Mouse (Mus musculus) kidney, embryonic 16.5 days (tissue): Measurements from ENCODE around the gene Dcxr. TPM values are rescaled to one million over a fixed set of nuclear protein-coding genes. Genes with fewer than 3 reads are reported as not detected.
"Not testable (repeated sequence)": the region's sequence is repeated elsewhere in the genome, so short reads cannot be mapped to it uniquely, and the experiment has no call there.

ENCODE experiments used
- ATAC-seq: fragments of 200-750 bp; cut with Nextera tagmentation; 2 replicates; pipeline ENCODE4 v1.8.0; 2017; ENCODE audit warnings: moderate TSS enrichment; ENCODE audit not compliant: low FRiP score, low TSS enrichment
- H3K27ac ChIP-seq: fragments of 300-500 bp; sonication (generic); 2 replicates; pipeline ENCODE4 v1.5.1; 2014; ENCODE audit warnings: low read length
- H3K27me3 ChIP-seq: fragments of 300-500 bp; sonication (generic); 2 replicates; pipeline ENCODE4 v1.6.1; 2014; ENCODE audit warnings: low read length, control low read depth, mixed read lengths; ENCODE audit not compliant: insufficient read depth
- H3K36me3 ChIP-seq: fragments of 300-500 bp; sonication (generic); 2 replicates; pipeline ENCODE4 v1.6.1; 2014; ENCODE audit warnings: low read length, control low read depth, mixed read lengths; ENCODE audit not compliant: insufficient read depth
- H3K4me1 ChIP-seq: fragments of 300-500 bp; sonication (generic); 2 replicates; pipeline ENCODE4 v1.6.1; 2014; ENCODE audit warnings: low read length, control low read depth, mixed read lengths; ENCODE audit not compliant: insufficient read depth
- H3K4me2 ChIP-seq: fragments of 300-500 bp; sonication (generic); replicated peaks from 2 replicates; pipeline ENCODE4 v1.6.1; 2014; ENCODE audit warnings: low read depth, low read length
- H3K4me3 ChIP-seq: fragments of 300-500 bp; sonication (generic); 2 replicates; pipeline ENCODE4 v1.5.1; 2014; ENCODE audit warnings: mild to moderate bottlenecking, low read length
- H3K9ac ChIP-seq: fragments of 300-500 bp; sonication (generic); replicated peaks from 2 replicates; pipeline ENCODE4 v1.6.1; 2014; ENCODE audit warnings: low read length
- H3K9me3 ChIP-seq: fragments of 300-500 bp; sonication (generic); 2 replicates; pipeline ENCODE4 v1.6.1; 2016; ENCODE audit warnings: low read length, control low read depth
- WGBS: fragments of 180-500 bp; shearing (Covaris S2); extraction: QIAGEN DNeasy Blood & Tissue Kit; methylation state at CpG from one replicate; pipeline ENCODE4 v1.1.7; 2014; 5-methylcytosine and 5-hydroxymethylcytosine counted together
- polyA plus RNA-seq: library from polyadenylated mRNA; unstranded; fragments of >200 nt; fragmentation: Nextera tagmentation; extraction: Ambion mirVana; gene quantifications from 2 replicates; pipeline ENCODE4 v1.2.1, GENCODE M21; 2015

Dcxr gene
- polyA plus RNA-seq, 1 experiment from 2014 or later, result 56.5 TPM

DNA sequence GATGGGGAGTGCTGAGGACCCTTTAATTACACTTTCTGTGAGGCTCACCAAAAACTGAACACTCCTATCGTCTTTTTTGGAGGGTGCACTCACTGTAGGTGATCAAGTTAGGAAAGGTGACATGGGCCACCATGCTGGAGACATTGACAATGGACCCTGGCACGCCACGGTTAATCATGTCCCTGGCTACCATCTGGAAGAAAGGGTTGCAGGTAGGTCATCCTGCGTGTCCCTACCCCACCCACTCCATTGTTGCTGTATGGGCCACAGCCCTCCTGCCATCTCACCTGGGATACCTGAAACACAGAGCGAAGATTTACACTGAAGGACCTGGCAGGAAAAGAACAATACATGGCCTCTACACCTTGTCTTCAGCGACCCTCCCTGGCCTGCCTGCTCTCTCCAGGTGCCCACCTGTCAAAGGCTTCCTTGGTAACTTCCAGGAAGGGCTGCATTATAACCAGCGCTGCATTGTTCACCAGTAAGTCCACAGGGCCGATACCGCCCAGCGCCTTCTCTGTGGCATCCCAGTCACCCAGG lies 3.3 kb upstream of the Dcxr start:
- Histone ChIP-seq H3K27ac (no peak overlapping the region), H3K9me3 (no peaks in the 10 kb centered on the region), H3K4me1 (peaks cover 11% of the 10 kb centered on the region; the same call in 1 of the 2 replicates), H3K9ac (no peak overlapping the region), H3K4me2 (no peak overlapping the region), H3K4me3 (no peak overlapping the region), H3K27me3 (no peaks in the 10 kb centered on the region), H3K36me3 (no peaks in the 10 kb centered on the region)
- ATAC-seq, result no peak
- 90% methylated on average over 10 of the region's 10 CpGs for WGBS

DNA sequence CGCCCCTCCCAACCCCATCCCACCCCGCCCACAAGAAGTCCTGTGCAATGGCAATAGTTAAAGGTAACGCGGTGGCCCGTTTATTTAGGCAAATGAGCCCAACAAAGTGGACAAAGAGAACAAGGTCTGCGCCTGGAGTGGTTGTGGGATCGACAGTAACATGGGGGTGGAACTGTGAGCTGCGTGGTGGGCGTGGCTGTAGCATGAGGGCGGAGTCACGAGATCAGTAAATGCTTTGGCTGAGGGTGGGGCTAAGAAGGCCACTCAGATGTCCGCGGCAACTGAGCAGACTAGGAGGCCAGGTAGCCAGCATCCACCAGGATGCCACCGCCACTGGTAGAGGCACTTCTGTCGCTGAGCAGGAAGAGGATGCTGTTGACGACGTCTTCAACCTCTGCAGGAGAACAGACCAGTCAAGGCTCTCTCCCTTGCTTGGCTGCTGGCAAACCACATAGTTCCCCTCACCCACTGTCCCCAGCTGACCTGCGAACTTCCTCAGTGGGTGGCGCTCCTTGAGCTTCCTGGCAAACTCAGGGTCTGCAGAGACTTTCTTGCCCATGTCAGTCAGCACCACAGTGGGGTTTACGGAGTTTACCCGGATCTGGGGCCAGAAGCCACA lies 2.5 kb upstream of the Dcxr start:
- H3K27ac ChIP-seq, H3K27me3 ChIP-seq, H3K36me3 ChIP-seq, ATAC-seq, H3K9me3 ChIP-seq: not testable (repeated sequence)
- WGBS, result 2% methylated on average over 17 of the region's 21 CpGs
- Histone ChIP-seq H3K4me2 (peak overlapping the region; percentile 50), H3K4me1 (peaks cover 11% of the 10 kb centered on the region; the same call in 1 of the 2 replicates), H3K4me3 (peak overlapping the region; percentile 19), H3K9ac (peak overlapping the region; percentile 50; the same call in 1 of the 2 replicates)

GRCm38 (mm10) chr11:120728530-120729240 lies 1.6 kb upstream of the Dcxr start:
- 70% methylated on average over 11 of the region's 11 CpGs for WGBS
- Histone ChIP-seq H3K4me2 (peak overlapping the region; percentile 50; the same call in 1 of the 2 replicates), H3K27ac (no peak overlapping the region), H3K9me3 (no peaks in the 10 kb centered on the region), H3K9ac (0 out of 2 replicates have a peak overlapping the region, but pooled peaks have one; percentile 50), H3K36me3 (no peaks in the 10 kb centered on the region), H3K4me1 (peaks cover 11% of the 10 kb centered on the region; the same call in 1 of the 2 replicates), H3K27me3 (no peaks in the 10 kb centered on the region), H3K4me3 (no peak overlapping the region)
- ATAC-seq, result no peak

- 58% methylated on average over 11 of the region's 12 CpGs for WGBS
- no peak for ATAC-seq
- Histone ChIP-seq H3K27ac (no peak overlapping the region), H3K9me3 (no peaks in the 10 kb centered on the region), H3K4me3 (no peak overlapping the region), H3K4me2 (peak overlapping the region; percentile 92), H3K9ac (no peak overlapping the region), H3K27me3 (peaks cover 2% of the 10 kb centered on the region; the same call in 1 of the 2 replicates), H3K36me3 (no peaks in the 10 kb centered on the region), H3K4me1 (peaks cover 11% of the 10 kb centered on the region)
These were observed 483 bp upstream of the Dcxr start for GRCm38 (mm10) chr11:120727564-120727963.

- Histone ChIP-seq H3K4me3 (peak overlapping the region; percentile 72), H3K27ac (peak overlapping the region; percentile 61; the same call in 1 of the 2 replicates), H3K9me3 (no peaks in the 10 kb centered on the region), H3K27me3 (peaks cover 6% of the 10 kb centered on the region; the same call in 1 of the 2 replicates), H3K36me3 (no peaks in the 10 kb centered on the region), H3K4me2 (peak overlapping the region; percentile 92), H3K9ac (peak overlapping the region; percentile 68), H3K4me1 (peaks cover 20% of the 10 kb centered on the region)
- peak; percentile 62 for ATAC-seq
- WGBS, result 19% methylated on average over 33 of the region's 36 CpGs
These were observed 575 bp downstream of the Dcxr start for GRCm38 (mm10) chr11:120726243-120727168.

GRCm38 (mm10) chr11:120723509-120723908 lies 3.6 kb downstream of the Dcxr start:
- H3K4me1 ChIP-seq, result peaks cover 25% of the 10 kb centered on the region
- H3K9ac ChIP-seq, result no peak overlapping the region
- H3K27ac ChIP-seq, result no peak overlapping the region
- H3K4me3 ChIP-seq, result no peak overlapping the region
- H3K4me2 ChIP-seq, result no peak overlapping the region
- H3K27me3 ChIP-seq, result peaks cover 6% of the 10 kb centered on the region; the same call in 1 of the 2 replicates
- no peaks in the 10 kb centered on the region for H3K9me3 ChIP-seq
- WGBS, result 89% methylated on average over 7 of the region's 7 CpGs
- H3K36me3 ChIP-seq, result peaks cover 5% of the 10 kb centered on the region; the same call in 1 of the 2 replicates
- no peak for ATAC-seq

DNA sequence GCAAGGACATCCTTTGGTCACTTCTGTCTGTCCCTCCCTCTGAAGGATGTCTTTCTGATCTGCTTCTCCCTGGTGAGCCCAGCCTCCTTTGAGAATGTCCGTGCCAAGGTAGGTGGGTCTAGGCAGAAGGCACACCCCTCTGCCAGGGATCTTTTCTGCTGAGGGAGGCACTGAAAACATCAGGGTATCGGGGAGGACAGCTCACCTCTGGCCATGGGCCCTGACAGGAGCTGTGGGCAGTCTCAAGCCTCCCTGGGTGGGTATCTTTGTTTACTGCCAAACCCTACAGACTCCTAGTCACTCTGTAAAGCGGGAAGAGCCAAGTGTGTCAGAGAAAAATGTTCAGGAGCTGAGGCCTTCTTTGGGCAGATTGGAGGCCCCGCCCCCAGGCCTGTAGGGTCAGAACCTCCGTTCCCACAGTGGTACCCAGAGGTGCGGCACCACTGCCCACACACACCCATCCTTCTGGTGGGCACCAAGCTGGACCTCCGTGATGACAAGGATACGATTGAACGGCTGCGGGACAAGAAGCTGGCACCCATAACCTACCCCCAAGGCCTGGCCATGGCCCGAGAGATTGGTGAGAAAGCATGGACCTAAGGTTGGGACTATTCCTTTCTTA lies 4.2 kb downstream of the Dcxr start:
- whole genome bisulfite sequencing, result 86% methylated on average over 11 of the region's 11 CpGs
- ATAC-seq, result no peak
- Histone ChIP-seq H3K4me3 (no peak overlapping the region), H3K4me2 (no peak overlapping the region), H3K9ac (no peak overlapping the region), H3K27me3 (peaks cover 6% of the 10 kb centered on the region; the same call in 1 of the 2 replicates), H3K27ac (no peak overlapping the region), H3K36me3 (peaks cover 11% of the 10 kb centered on the region; the same call in 1 of the 2 replicates), H3K9me3 (no peaks in the 10 kb centered on the region), H3K4me1 (peaks cover 25% of the 10 kb centered on the region)

GRCm38 (mm10) chr11:120722067-120722630 lies 4.9 kb downstream of the Dcxr start:
- H3K27me3 ChIP-seq, result peaks cover 6% of the 10 kb centered on the region; the same call in 1 of the 2 replicates
- peak overlapping the region; percentile 68 for H3K4me3 ChIP-seq
- H3K4me2 ChIP-seq, result peak overlapping the region; percentile 98
- ATAC-seq, result no peak; the same call in 1 of the 2 replicates
- H3K36me3 ChIP-seq, result peaks cover 18% of the 10 kb centered on the region
- H3K9me3 ChIP-seq, result no peaks in the 10 kb centered on the region
- peak overlapping the region; percentile 83 for H3K9ac ChIP-seq
- peaks cover 25% of the 10 kb centered on the region for H3K4me1 ChIP-seq
- H3K27ac ChIP-seq, result no peak overlapping the region
- 21% methylated on average over 21 of the region's 21 CpGs for WGBS
